Mouse (Mus musculus): ENCODE data around the gene Ift27. TPM values are rescaled to one million over a fixed set of nuclear protein-coding genes. Genes with fewer than 3 reads are reported as not detected.

Ift27 gene
- polyA plus RNA-seq, 1 experiment from 2014 or later, result 135 TPM

GRCm38 (mm10) chr15:78177257-78177656 is 3.4 kb upstream of the Ift27 start:
- DNase-seq (ENCODE audit: low spot score) (no peak), ATAC-seq (ENCODE audit: low FRiP score) (no peak)
- no peak overlapping the region for H3K4me2 ChIP-seq (replicated peaks; ENCODE audit: low read depth, low read length)
- H3K27me3 ChIP-seq (ENCODE audit: control insufficient read depth, insufficient read depth, low read length), result peaks cover 2% of the 10 kb centered on the region; the same call in 1 of the 2 replicates
- 0 out of 2 replicates have a peak overlapping the region, but pooled peaks have one; percentile 23 for H3K9ac ChIP-seq (ENCODE audit: low read depth, low read length)
- no peaks in the 10 kb centered on the region for H3K9me3 ChIP-seq (ENCODE audit: control insufficient read depth, low read length)
- 72% methylated on average over 10 of the region's 10 CpGs for WGBS
- H3K27ac ChIP-seq (ENCODE audit: low read depth, low read length), result no peak overlapping the region
- H3K4me1 ChIP-seq (replicated peaks; ENCODE audit: control insufficient read depth, insufficient read depth, low read length), result peaks cover 5% of the 10 kb centered on the region
- H3K4me3 ChIP-seq (ENCODE audit: low read depth, low read length), result no peak overlapping the region
- no peaks in the 10 kb centered on the region for H3K36me3 ChIP-seq (ENCODE audit: control insufficient read depth, insufficient read depth, low read length)

GRCm38 (mm10) chr15:78174887-78175245 is 959 bp upstream of the Ift27 start:
- Histone ChIP-seq H3K9ac (ENCODE audit: low read depth, low read length) (peak overlapping the region; percentile 56), H3K4me3 (ENCODE audit: low read depth, low read length) (peak overlapping the region; percentile 29), H3K36me3 (ENCODE audit: control insufficient read depth, insufficient read depth, low read length) (no peaks in the 10 kb centered on the region), H3K9me3 (ENCODE audit: control insufficient read depth, low read length) (no peaks in the 10 kb centered on the region), H3K27ac (ENCODE audit: low read depth, low read length) (peak overlapping the region; percentile 40; the same call in 1 of the 2 replicates), H3K27me3 (ENCODE audit: control insufficient read depth, insufficient read depth, low read length) (no peaks in the 10 kb centered on the region), H3K4me2 (replicated peaks; ENCODE audit: low read depth, low read length) (peak overlapping the region; percentile 48), H3K4me1 (replicated peaks; ENCODE audit: control insufficient read depth, insufficient read depth, low read length) (peaks cover 2% of the 10 kb centered on the region; the same call in 1 of the 2 replicates)
- 76% methylated on average over 6 of the region's 6 CpGs for WGBS
- DNase-seq (ENCODE audit: low spot score) (no peak), ATAC-seq (ENCODE audit: low FRiP score) (no peak)

- no peak for DNase-seq (ENCODE audit: low spot score)
Measured at GRCm38 (mm10) chr15:78172899-78173817, 749 bp downstream of the Ift27 start.

GRCm38 (mm10) chr15:78172256-78172898 is 1.5 kb downstream of the Ift27 start:
- Histone ChIP-seq H3K9ac (ENCODE audit: low read depth, low read length) (no peak overlapping the region), H3K36me3 (ENCODE audit: control insufficient read depth, insufficient read depth, low read length) (no peaks in the 10 kb centered on the region), H3K4me3 (ENCODE audit: low read depth, low read length) (no peak overlapping the region), H3K27ac (ENCODE audit: low read depth, low read length) (no peak overlapping the region), H3K27me3 (ENCODE audit: control insufficient read depth, insufficient read depth, low read length) (no peaks in the 10 kb centered on the region), H3K4me1 (replicated peaks; ENCODE audit: control insufficient read depth, insufficient read depth, low read length) (peaks cover 2% of the 10 kb centered on the region; the same call in 1 of the 2 replicates), H3K9me3 (ENCODE audit: control insufficient read depth, low read length) (no peaks in the 10 kb centered on the region), H3K4me2 (replicated peaks; ENCODE audit: low read depth, low read length) (peak overlapping the region; percentile 90)
- DNase-seq (ENCODE audit: low spot score) (no peak), ATAC-seq (ENCODE audit: low FRiP score) (no peak)
- 79% methylated on average over 11 of the region's 11 CpGs for WGBS

More at GRCm38 (mm10) chr15:78172899-78173817, 749 bp downstream of the Ift27 start:
- H3K4me1 ChIP-seq (replicated peaks; ENCODE audit: control insufficient read depth, insufficient read depth, low read length), result peaks cover 2% of the 10 kb centered on the region; the same call in 1 of the 2 replicates
- ATAC-seq (ENCODE audit: low FRiP score), result peak; percentile 18
- no peaks in the 10 kb centered on the region for H3K36me3 ChIP-seq (ENCODE audit: control insufficient read depth, insufficient read depth, low read length)
- H3K27me3 ChIP-seq (ENCODE audit: control insufficient read depth, insufficient read depth, low read length), result no peaks in the 10 kb centered on the region
- peak overlapping the region; percentile 90 for H3K4me2 ChIP-seq (replicated peaks; ENCODE audit: low read depth, low read length)
- peak overlapping the region; percentile 67 for H3K4me3 ChIP-seq (ENCODE audit: low read depth, low read length)
- no peaks in the 10 kb centered on the region for H3K9me3 ChIP-seq (ENCODE audit: control insufficient read depth, low read length)
- WGBS, result 26% methylated on average over 26 of the region's 26 CpGs
- peak overlapping the region; percentile 71 for H3K9ac ChIP-seq (ENCODE audit: low read depth, low read length)
- no peak overlapping the region for H3K27ac ChIP-seq (ENCODE audit: low read depth, low read length)

GRCm38 (mm10) chr15:78171651-78172050 is 2.3 kb downstream of the Ift27 start:
- no peaks in the 10 kb centered on the region for H3K9me3 ChIP-seq (ENCODE audit: control insufficient read depth, low read length)
- no peaks in the 10 kb centered on the region for H3K36me3 ChIP-seq (ENCODE audit: control insufficient read depth, insufficient read depth, low read length)
- H3K27ac ChIP-seq (ENCODE audit: low read depth, low read length), result no peak overlapping the region
- no peak overlapping the region for H3K4me2 ChIP-seq (replicated peaks; ENCODE audit: low read depth, low read length)
- ATAC-seq (ENCODE audit: low FRiP score) (no peak), DNase-seq (ENCODE audit: low spot score) (no peak)
- no peaks in the 10 kb centered on the region for H3K27me3 ChIP-seq (ENCODE audit: control insufficient read depth, insufficient read depth, low read length)
- H3K4me3 ChIP-seq (ENCODE audit: low read depth, low read length), result no peak overlapping the region
- peaks cover 2% of the 10 kb centered on the region; the same call in 1 of the 2 replicates for H3K4me1 ChIP-seq (replicated peaks; ENCODE audit: control insufficient read depth, insufficient read depth, low read length)
- 95% methylated on average over 10 of the region's 10 CpGs for WGBS
- H3K9ac ChIP-seq (ENCODE audit: low read depth, low read length), result no peak overlapping the region

GRCm38 (mm10) chr15:78170708-78171107 is 3.2 kb downstream of the Ift27 start:
- ATAC-seq (ENCODE audit: low FRiP score) (no peak), DNase-seq (ENCODE audit: low spot score) (no peak)
- Histone ChIP-seq H3K27ac (ENCODE audit: low read depth, low read length) (no peak overlapping the region), H3K27me3 (ENCODE audit: control insufficient read depth, insufficient read depth, low read length) (no peaks in the 10 kb centered on the region), H3K36me3 (ENCODE audit: control insufficient read depth, insufficient read depth, low read length) (no peaks in the 10 kb centered on the region), H3K4me2 (replicated peaks; ENCODE audit: low read depth, low read length) (no peak overlapping the region), H3K9ac (ENCODE audit: low read depth, low read length) (no peak overlapping the region), H3K4me3 (ENCODE audit: low read depth, low read length) (no peak overlapping the region), H3K4me1 (replicated peaks; ENCODE audit: control insufficient read depth, insufficient read depth, low read length) (peaks cover 2% of the 10 kb centered on the region; the same call in 1 of the 2 replicates), H3K9me3 (ENCODE audit: control insufficient read depth, low read length) (no peaks in the 10 kb centered on the region)
- 92% methylated on average over 15 of the region's 15 CpGs for WGBS

- H3K27ac ChIP-seq (ENCODE audit: low read depth, low read length), result no peak overlapping the region
- no peaks in the 10 kb centered on the region for H3K36me3 ChIP-seq (ENCODE audit: control insufficient read depth, insufficient read depth, low read length)
- WGBS, result 97% methylated on average over 11 of the region's 11 CpGs
- peaks cover 2% of the 10 kb centered on the region; the same call in 1 of the 2 replicates for H3K4me1 ChIP-seq (replicated peaks; ENCODE audit: control insufficient read depth, insufficient read depth, low read length)
- no peak overlapping the region for H3K4me2 ChIP-seq (replicated peaks; ENCODE audit: low read depth, low read length)
- H3K27me3 ChIP-seq (ENCODE audit: control insufficient read depth, insufficient read depth, low read length), result no peaks in the 10 kb centered on the region
- no peak overlapping the region for H3K9ac ChIP-seq (ENCODE audit: low read depth, low read length)
- H3K4me3 ChIP-seq (ENCODE audit: low read depth, low read length), result no peak overlapping the region
- ATAC-seq (ENCODE audit: low FRiP score), result no peak
- no peaks in the 10 kb centered on the region for H3K9me3 ChIP-seq (ENCODE audit: control insufficient read depth, low read length)
- DNase-seq (ENCODE audit: low spot score), result no peak
Measured at GRCm38 (mm10) chr15:78169566-78169965, 4.3 kb downstream of the Ift27 start.

- Histone ChIP-seq H3K4me2 (replicated peaks; ENCODE audit: low read depth, low read length) (no peak overlapping the region), H3K36me3 (ENCODE audit: control insufficient read depth, insufficient read depth, low read length) (no peaks in the 10 kb centered on the region), H3K27ac (ENCODE audit: low read depth, low read length) (no peak overlapping the region), H3K9ac (ENCODE audit: low read depth, low read length) (no peak overlapping the region), H3K4me1 (replicated peaks; ENCODE audit: control insufficient read depth, insufficient read depth, low read length) (no peaks in the 10 kb centered on the region), H3K9me3 (ENCODE audit: control insufficient read depth, low read length) (no peaks in the 10 kb centered on the region), H3K27me3 (ENCODE audit: control insufficient read depth, insufficient read depth, low read length) (no peaks in the 10 kb centered on the region), H3K4me3 (ENCODE audit: low read depth, low read length) (no peak overlapping the region)
- 86% methylated on average over 4 of the region's 4 CpGs for WGBS
- ATAC-seq (ENCODE audit: low FRiP score) (no peak), DNase-seq (ENCODE audit: low spot score) (no peak)
Measured at GRCm38 (mm10) chr15:78165292-78165691, 8.6 kb downstream of the Ift27 start.
